Mouse (Mus musculus) CD4-positive, CD25-positive, alpha-beta regulatory T cell, adult 9 weeks (primary cell): Measurements from ENCODE around the gene S1pr1. TPM values are rescaled to one million over a fixed set of nuclear protein-coding genes. Genes with fewer than 3 reads are reported as not detected.

Experiments used
- polyA plus RNA-seq: library from polyadenylated mRNA; unstranded; fragments of 100-300 nt; shearing (Covaris generic); gene quantifications from one replicate; pipeline ENCODE4 v1.2.1, GENCODE M21; 2017

Gene S1pr1
- polyA plus RNA-seq, result 393 TPM

DNA sequence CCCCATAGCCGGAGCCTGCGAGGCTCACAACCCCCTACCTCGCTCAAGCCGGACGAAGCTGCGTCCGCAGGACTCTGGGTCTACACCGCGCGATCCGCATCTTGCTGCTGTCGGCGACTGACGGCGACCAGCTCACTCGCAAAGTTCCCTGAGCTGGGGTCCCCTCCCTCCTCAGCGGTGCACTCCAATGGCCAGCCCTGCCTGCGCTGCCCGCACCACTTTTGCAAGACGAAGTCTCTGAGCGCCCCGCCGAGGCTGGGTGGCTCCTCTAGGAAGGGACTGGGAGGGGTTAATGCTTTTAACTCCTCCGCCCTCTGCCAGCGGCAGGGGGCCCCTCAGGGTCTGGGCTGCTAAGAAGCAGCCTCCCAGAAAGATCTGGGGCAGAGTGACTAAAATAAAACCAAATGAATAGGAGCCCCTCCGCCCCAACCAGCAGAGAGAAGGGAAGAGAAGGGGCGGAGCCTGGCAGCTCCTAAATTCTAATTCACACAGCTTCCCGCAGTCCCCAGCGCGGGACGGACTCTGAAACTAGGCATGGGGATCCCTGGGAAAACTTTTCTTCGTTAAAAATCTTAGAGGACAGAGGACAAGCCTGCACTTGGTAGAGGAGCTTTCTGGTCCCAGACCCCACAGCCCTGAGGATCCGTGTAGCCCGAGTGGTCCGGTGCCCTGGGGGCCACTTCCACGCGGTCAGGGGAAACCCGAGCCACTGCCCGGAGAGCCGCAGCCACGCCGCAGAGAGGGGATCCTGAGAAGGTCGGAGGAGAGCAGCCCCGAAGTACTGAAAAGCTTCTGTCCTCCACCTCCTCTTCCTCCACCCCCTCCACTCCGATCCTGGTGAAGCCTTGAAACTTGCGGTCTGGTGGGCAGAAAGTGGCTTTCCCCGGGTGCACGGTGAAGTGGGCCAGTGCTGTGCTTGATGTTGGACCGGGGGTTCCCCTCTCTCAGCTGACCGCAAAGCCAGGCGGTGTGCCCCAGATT is at the start of gene S1pr1:
Gene S1pr1, minus strand, starts transcription at position 402 of the 981 bp plus-strand sequence.

Other genes with a start within 250 kb of the S1pr1 start
- gene Dph5, start 172.8 kb upstream of the S1pr1 start, polyA plus RNA-seq, result 89.7 TPM